Mouse (Mus musculus) E14TG2a.4 (cell line): ENCODE data around the gene Alkbh6.

Source experiments
- CTCF ChIP-seq: conservative IDR thresholded peaks from 2 replicates; pipeline ENCODE4 v1.5.1; 2014; ENCODE audit warnings: low read length
- NANOG ChIP-seq: IDR thresholded peaks from 2 replicates; pipeline ENCODE4 v1.6.1; 2014; ENCODE audit warnings: borderline replicate concordance, low read length, mixed read lengths

DNA sequence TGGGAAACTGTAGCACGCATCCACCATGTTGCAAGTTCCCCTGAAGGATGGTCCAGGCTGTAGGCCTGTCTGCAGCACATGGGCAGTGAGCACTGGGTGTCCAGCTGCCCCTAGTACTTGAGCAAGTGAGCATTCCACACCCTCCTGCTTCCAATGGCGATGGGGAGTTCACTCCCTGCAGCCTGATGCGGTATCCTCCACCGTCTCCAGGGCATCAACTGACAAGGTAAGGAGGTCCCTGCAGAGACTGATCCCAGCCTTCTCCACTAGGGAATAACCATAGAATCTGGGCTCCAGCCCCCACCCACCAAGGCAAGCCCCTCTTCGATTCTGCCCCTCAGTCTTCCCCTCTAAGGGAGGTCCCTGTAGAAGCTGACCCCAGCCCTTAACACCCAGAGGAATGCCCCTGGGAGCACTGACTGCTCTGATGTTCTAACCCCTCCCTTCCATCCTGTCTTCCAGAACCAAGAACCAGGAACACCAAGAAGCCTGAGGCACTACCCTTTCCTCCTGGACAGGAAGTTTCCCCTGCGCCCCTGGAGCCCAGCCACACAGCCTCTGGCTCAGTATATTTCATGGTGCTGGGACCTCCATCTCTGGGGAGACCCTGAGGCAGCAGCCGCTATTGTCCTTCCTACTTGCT, 19.3 kb upstream of the Alkbh6 start:
- no peak for TF ChIP-seq CTCF
- no peak for TF ChIP-seq NANOG
